Mouse (Mus musculus) embryonic facial prominence, embryonic 14.5 days (tissue): ENCODE measurements around the gene Ssbp2. TPM values are rescaled to one million over a fixed set of nuclear protein-coding genes. Genes with fewer than 3 reads are reported as not detected.

ENCODE experiments used
- ATAC-seq: fragments of 200-750 bp; cut with Nextera tagmentation; 2 replicates; pipeline ENCODE4 v1.8.0; 2017; ENCODE audit warnings: low read depth, moderate number of reproducible peaks, moderate TSS enrichment
- DNase-seq: peaks from one replicate; pipeline ENCODE4 v3.0.0-alpha.2; 2015; ENCODE audit warnings: low spot score
- H3K27ac ChIP-seq: fragments of 300-500 bp; sonication (generic); replicated peaks from 2 replicates; pipeline ENCODE4 v1.5.1; 2014; ENCODE audit warnings: low read depth, mild to moderate bottlenecking, low read length, moderate library complexity
- H3K27me3 ChIP-seq: fragments of 300-500 bp; sonication (generic); replicated peaks from 2 replicates; pipeline ENCODE4 v1.6.1; 2014; ENCODE audit warnings: low read length; ENCODE audit not compliant: control insufficient read depth, insufficient read depth
- H3K36me3 ChIP-seq: fragments of 300-500 bp; sonication (generic); 2 replicates; pipeline ENCODE4 v1.6.1; 2014; ENCODE audit warnings: low read length, mixed read lengths; ENCODE audit not compliant: control insufficient read depth, insufficient read depth
- H3K4me1 ChIP-seq: fragments of 300-500 bp; sonication (generic); 2 replicates; pipeline ENCODE4 v1.6.1; 2014; ENCODE audit warnings: antibody characterized with exemption, low read length; ENCODE audit not compliant: control insufficient read depth, insufficient read depth
- H3K4me2 ChIP-seq: fragments of 300-500 bp; sonication (generic); 2 replicates; pipeline ENCODE4 v1.6.1; 2014; ENCODE audit warnings: low read depth, mild to moderate bottlenecking, low read length, moderate library complexity, mixed read lengths
- H3K4me3 ChIP-seq: fragments of 300-500 bp; sonication (generic); 2 replicates; pipeline ENCODE4 v1.5.1; 2014; ENCODE audit warnings: low read depth, mild to moderate bottlenecking, low read length
- H3K9ac ChIP-seq: fragments of 300-500 bp; sonication (generic); 2 replicates; pipeline ENCODE4 v1.6.1; 2014; ENCODE audit warnings: low read depth, mild to moderate bottlenecking, low read length, moderate library complexity, mixed read lengths
- H3K9me3 ChIP-seq: fragments of 300-500 bp; sonication (generic); 2 replicates; pipeline ENCODE4 v1.6.1; 2016; ENCODE audit warnings: low read length; ENCODE audit not compliant: control insufficient read depth
- WGBS: fragments of 180-500 bp; shearing (Covaris S2); extraction: QIAGEN DNeasy Blood & Tissue Kit; methylation state at CpG from one replicate; pipeline ENCODE4 v1.1.7; 2014; 5-methylcytosine and 5-hydroxymethylcytosine counted together
- polyA plus RNA-seq: library from polyadenylated mRNA; unstranded; fragments of >200 nt; fragmentation: Nextera tagmentation; extraction: Ambion mirVana; gene quantifications from 2 replicates; pipeline ENCODE4 v1.2.1, GENCODE M21; 2014

The Ssbp2 gene
- polyA plus RNA-seq, 1 experiment from 2014 or later, result 148 TPM

DNA sequence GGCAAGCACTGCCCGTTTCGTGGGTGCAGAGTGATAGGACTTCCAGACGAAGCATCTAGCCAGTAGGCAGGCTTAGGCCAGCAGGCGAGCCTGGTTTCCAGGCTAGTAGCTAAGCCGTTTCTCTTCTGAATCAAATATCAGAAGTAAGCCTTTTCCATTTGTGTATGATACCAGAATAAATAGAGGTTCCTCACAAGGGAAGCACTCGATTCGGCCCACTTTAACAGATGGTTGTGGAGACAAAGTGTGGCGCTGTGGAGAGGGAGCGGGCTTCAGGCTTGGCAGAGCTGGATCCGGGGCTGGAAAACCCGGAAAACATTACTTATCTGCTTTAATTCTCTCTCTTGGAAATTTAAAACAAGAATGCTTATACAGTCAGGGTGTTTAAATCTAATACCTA, 27.1 kb upstream of the Ssbp2 start:
- ATAC-seq (no peak), DNase-seq (no peak)
- Histone ChIP-seq H3K4me2 (no peak overlapping the region), H3K4me1 (peaks cover 6% of the 10 kb centered on the region; the same call in 1 of the 2 replicates), H3K27ac (no peak overlapping the region), H3K9ac (no peak overlapping the region), H3K27me3 (no peaks in the 10 kb centered on the region), H3K4me3 (no peak overlapping the region), H3K9me3 (no peaks in the 10 kb centered on the region), H3K36me3 (no peaks in the 10 kb centered on the region)
- WGBS, result 81% methylated on average over 11 of the region's 11 CpGs

- DNase-seq (no peak), ATAC-seq (no peak)
- Histone ChIP-seq H3K27ac (no peak overlapping the region), H3K36me3 (no peaks in the 10 kb centered on the region), H3K9ac (no peak overlapping the region), H3K4me1 (no peaks in the 10 kb centered on the region), H3K9me3 (no peaks in the 10 kb centered on the region), H3K27me3 (no peaks in the 10 kb centered on the region), H3K4me2 (no peak overlapping the region), H3K4me3 (no peak overlapping the region)
- 66% methylated on average over 3 of the region's 3 CpGs for WGBS
Observed at GRCm38 (mm10) chr13:91437931-91438330, 22.2 kb upstream of the Ssbp2 start.

GRCm38 (mm10) chr13:91441476-91441875, 18.6 kb upstream of the Ssbp2 start:
- no peak overlapping the region for H3K9ac ChIP-seq
- H3K36me3 ChIP-seq, result no peaks in the 10 kb centered on the region
- H3K27ac ChIP-seq, result no peak overlapping the region
- H3K4me1 ChIP-seq, result 0 out of 2 replicates have a peak, but pooled peaks cover 3% of the 10 kb centered on the region
- no peak overlapping the region for H3K4me2 ChIP-seq
- ATAC-seq, result no peak
- H3K9me3 ChIP-seq, result no peaks in the 10 kb centered on the region
- 91% methylated on average over 5 of the region's 5 CpGs for WGBS
- DNase-seq, result no peak
- no peaks in the 10 kb centered on the region for H3K27me3 ChIP-seq
- H3K4me3 ChIP-seq, result no peak overlapping the region

- 93% methylated on average over 2 of the region's 2 CpGs for WGBS
- Histone ChIP-seq H3K9me3 (no peaks in the 10 kb centered on the region), H3K4me1 (0 out of 2 replicates have a peak, but pooled peaks cover 3% of the 10 kb centered on the region), H3K4me2 (no peak overlapping the region), H3K27ac (no peak overlapping the region), H3K4me3 (no peak overlapping the region), H3K27me3 (no peaks in the 10 kb centered on the region), H3K36me3 (no peaks in the 10 kb centered on the region), H3K9ac (no peak overlapping the region)
- ATAC-seq (no peak), DNase-seq (no peak)
Observed at GRCm38 (mm10) chr13:91446728-91447127, 13.4 kb upstream of the Ssbp2 start.

DNA sequence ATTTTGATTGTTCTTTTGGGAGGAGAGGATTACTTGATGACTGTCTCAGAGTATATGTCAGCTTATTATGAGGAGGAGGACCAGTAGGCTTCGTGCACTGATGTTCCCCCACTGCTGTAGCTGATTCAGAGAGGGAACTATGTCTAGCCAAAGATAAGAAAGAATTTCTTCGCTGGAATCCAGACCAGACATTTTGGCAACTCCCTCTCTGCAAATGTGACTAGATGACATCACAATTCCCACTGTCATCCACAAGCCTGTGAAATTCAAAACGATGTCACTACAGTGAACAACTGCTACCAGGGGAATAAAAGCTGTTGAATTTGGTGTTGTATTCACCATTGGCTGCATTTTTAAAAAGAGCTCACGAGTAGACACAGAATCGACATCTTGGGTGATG, 11.1 kb upstream of the Ssbp2 start:
- Histone ChIP-seq H3K36me3 (no peaks in the 10 kb centered on the region), H3K9me3 (no peaks in the 10 kb centered on the region), H3K27ac (no peak overlapping the region), H3K4me3 (no peak overlapping the region), H3K4me2 (no peak overlapping the region), H3K4me1 (no peaks in the 10 kb centered on the region), H3K27me3 (no peaks in the 10 kb centered on the region), H3K9ac (no peak overlapping the region)
- ATAC-seq (no peak), DNase-seq (no peak)
- WGBS, result 71% methylated on average over 5 of the region's 5 CpGs

DNA sequence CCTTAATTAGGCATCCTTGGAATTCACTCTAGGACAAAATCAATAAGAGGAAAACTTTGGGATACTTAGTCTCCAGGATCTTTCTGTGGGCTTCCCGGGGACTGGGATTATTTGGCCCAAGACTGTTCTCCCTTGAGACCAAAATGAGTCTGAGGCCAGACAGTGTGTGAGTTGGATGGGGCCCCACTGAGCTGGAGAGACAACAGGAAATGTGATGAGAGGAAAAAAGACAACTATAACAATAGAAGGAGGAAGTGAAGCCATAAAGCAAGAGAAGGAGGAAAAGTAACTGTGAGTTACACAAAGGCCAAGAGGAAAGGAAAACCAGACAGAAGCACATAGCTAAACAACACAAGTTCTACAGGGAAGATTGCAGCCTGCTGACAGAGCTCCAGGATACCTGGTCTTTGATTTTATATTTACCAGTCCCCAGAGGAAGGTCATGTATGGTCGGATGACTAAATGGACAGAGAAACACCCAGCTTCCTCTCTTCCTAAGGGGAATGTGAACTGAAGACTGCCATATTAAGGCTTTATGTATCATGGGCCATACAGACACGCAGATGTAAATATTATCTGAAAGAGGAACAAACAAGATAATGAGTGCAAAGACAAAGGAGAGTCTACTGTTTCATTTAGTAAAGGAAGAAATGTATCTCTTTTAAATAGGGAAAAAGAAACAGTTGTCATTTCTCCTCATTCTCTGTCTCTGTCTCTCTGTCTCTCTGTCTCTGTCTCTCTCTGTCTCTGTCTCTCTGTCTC, 8.5 kb upstream of the Ssbp2 start:
- Histone ChIP-seq H3K27ac (no peak overlapping the region), H3K9me3 (no peaks in the 10 kb centered on the region), H3K4me2 (no peak overlapping the region), H3K9ac (no peak overlapping the region), H3K36me3 (no peaks in the 10 kb centered on the region), H3K27me3 (no peaks in the 10 kb centered on the region), H3K4me1 (no peaks in the 10 kb centered on the region), H3K4me3 (no peak overlapping the region)
- WGBS, result 64% methylated on average over 3 of the region's 3 CpGs
- DNase-seq, result no peak
- ATAC-seq, result no peak

DNA sequence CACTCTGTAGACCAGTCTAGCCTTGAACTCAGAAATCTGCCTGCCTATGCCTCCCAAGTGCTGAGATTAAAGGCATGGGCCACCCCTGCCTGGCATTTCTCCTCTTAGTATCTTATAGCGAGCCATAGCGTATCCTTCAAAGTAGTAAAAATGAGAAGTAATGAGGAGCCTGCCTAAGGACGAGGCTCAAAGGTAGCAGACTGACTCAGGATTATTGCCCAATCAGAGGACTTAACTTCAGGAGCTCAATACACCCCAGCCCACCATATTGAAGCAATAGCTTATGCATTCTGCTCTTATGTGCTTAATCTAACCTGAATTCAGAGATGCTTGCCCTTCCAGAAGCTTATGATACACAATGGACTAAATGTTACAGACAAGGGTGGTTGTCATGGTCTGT, 7.8 kb upstream of the Ssbp2 start:
- Histone ChIP-seq H3K4me3 (no peak overlapping the region), H3K9me3 (no peaks in the 10 kb centered on the region), H3K36me3 (no peaks in the 10 kb centered on the region), H3K4me1 (no peaks in the 10 kb centered on the region), H3K27ac (no peak overlapping the region), H3K9ac (no peak overlapping the region), H3K27me3 (no peaks in the 10 kb centered on the region), H3K4me2 (no peak overlapping the region)
- DNase-seq (no peak), ATAC-seq (no peak)
- 91% methylated on average over 3 of the region's 3 CpGs for WGBS

GRCm38 (mm10) chr13:91453236-91453635, 6.8 kb upstream of the Ssbp2 start:
- 87% methylated on average over 3 of the region's 3 CpGs for WGBS
- DNase-seq (no peak), ATAC-seq (no peak)

GRCm38 (mm10) chr13:91456041-91456440, 4.0 kb upstream of the Ssbp2 start:
- H3K9me3 ChIP-seq, result no peaks in the 10 kb centered on the region
- peaks cover 11% of the 10 kb centered on the region for H3K4me1 ChIP-seq
- H3K4me2 ChIP-seq, result no peak overlapping the region
- WGBS, result 38% methylated on average over 2 of the region's 2 CpGs
- no peak overlapping the region for H3K4me3 ChIP-seq
- ATAC-seq (no peak), DNase-seq (no peak)
- H3K36me3 ChIP-seq, result no peaks in the 10 kb centered on the region
- H3K27ac ChIP-seq, result no peak overlapping the region
- H3K27me3 ChIP-seq, result no peaks in the 10 kb centered on the region
- H3K9ac ChIP-seq, result no peak overlapping the region

More at GRCm38 (mm10) chr13:91453236-91453635, 6.8 kb upstream of the Ssbp2 start:
- no peaks in the 10 kb centered on the region for H3K4me1 ChIP-seq
- no peak overlapping the region for H3K4me3 ChIP-seq
- H3K9me3 ChIP-seq, result no peaks in the 10 kb centered on the region
- no peak overlapping the region for H3K27ac ChIP-seq
- no peak overlapping the region for H3K9ac ChIP-seq
- H3K27me3 ChIP-seq, result no peaks in the 10 kb centered on the region
- no peaks in the 10 kb centered on the region for H3K36me3 ChIP-seq
- no peak overlapping the region for H3K4me2 ChIP-seq
